Comparison of ENCODE assay signal across 9 mouse cellular contexts in genomic region chr7:43928521-43928920, GRCm38 (mm10). TPM values are rescaled to one million over a fixed set of nuclear protein-coding genes. Genes with fewer than 3 reads are reported as not detected.
DNase-seq lines count a peak whose midpoint lies in the region; ATAC-seq and TF ChIP-seq lines count a peak whose summit lies in the region.
"Had no signal": no experiment of that assay in that cellular context is flagged by ENCODE, and none has a peak within 500 bp of the region (broad histone marks: within the 10 kb centered on the region; RNA-seq: fewer than 3 reads in every experiment).

No protein-coding gene starts in this region.

- DNase-seq in hindbrain, postnatal 0 days (ENCODE audit: low spot score), result peak; percentile 16
- no peak for DNase-seq in hindbrain, embryonic 14.5 days (ENCODE audit: low spot score)
- DNase-seq in CD4-positive helper T cell, adult 2 months (ENCODE audit: low read depth, low spot score), result peak; percentile 23
- DNase-seq in kidney, postnatal 25 days, result peak; percentile 65 to 67
- DNase-seq in ovary, adult 18-20 months (ENCODE audit: low spot score), result no peak
- DNase-seq in urinary bladder, postnatal 25 days (ENCODE audit: low spot score), result no peak
- no peak for DNase-seq in heart, adult 9 months (ENCODE audit: low spot score in 2 of 2)

- 42% methylated on average over 4 of the region's 4 CpGs for WGBS in hindbrain, postnatal 0 days
- 49% methylated on average over 4 of the region's 4 CpGs for WGBS in hindbrain, embryonic 14.5 days

- no peak overlapping the region for H3K9ac ChIP-seq in hindbrain, postnatal 0 days (replicated peaks; ENCODE audit: low read length)
- no peak overlapping the region for H3K9ac ChIP-seq in hindbrain, embryonic 14.5 days

- no peak for TF ChIP-seq POLR2A in bone marrow macrophage, adult 2 months (IDR thresholded peaks at IDR 0.05; ENCODE audit: borderline replicate concordance, low read depth, low read length)

- no peak for ATAC-seq in hindbrain, postnatal 0 days
- no peak for ATAC-seq in hindbrain, embryonic 14.5 days (ENCODE audit: low FRiP score)

- H3K4me2 ChIP-seq in hindbrain, postnatal 0 days (ENCODE audit: low read depth, low read length), result no peak overlapping the region
- H3K4me2 ChIP-seq in hindbrain, embryonic 14.5 days (replicated peaks), result no peak overlapping the region

- no peak overlapping the region for H3K27ac ChIP-seq in hindbrain, postnatal 0 days
- H3K27ac ChIP-seq in hindbrain, embryonic 14.5 days, result no peak overlapping the region
- H3K27ac ChIP-seq in bone marrow macrophage, adult 2 months (ENCODE audit: insufficient read depth, low read depth, low read length), result no peak overlapping the region

- peak; percentile 50 for TF ChIP-seq CTCF in hindbrain, postnatal 0 days (IDR thresholded peaks at IDR 0.05; ENCODE audit: low read depth)
- TF ChIP-seq CTCF in bone marrow macrophage, adult 2 months (IDR thresholded peaks at IDR 0.05; ENCODE audit: low read depth, low read length), result peak; percentile 79

- no peaks in the 10 kb centered on the region for H3K27me3 ChIP-seq in hindbrain, postnatal 0 days (ENCODE audit: insufficient read depth, low read length)
- H3K27me3 ChIP-seq in hindbrain, embryonic 14.5 days (ENCODE audit: control insufficient read depth, insufficient read depth, low read length), result no peaks in the 10 kb centered on the region

- H3K4me3 ChIP-seq in hindbrain, postnatal 0 days (ENCODE audit: low read length), result no peak overlapping the region
- no peak overlapping the region for H3K4me3 ChIP-seq in hindbrain, embryonic 14.5 days (replicated peaks; ENCODE audit: low read length)
- H3K4me3 ChIP-seq in bone marrow macrophage, adult 2 months (ENCODE audit: insufficient read depth, low read length), result no peak overlapping the region

- no peaks in the 10 kb centered on the region for H3K9me3 ChIP-seq in hindbrain, postnatal 0 days (ENCODE audit: low read length)
- H3K9me3 ChIP-seq in hindbrain, embryonic 14.5 days (ENCODE audit: control insufficient read depth, low read length), result no peaks in the 10 kb centered on the region

- H3K36me3 ChIP-seq in hindbrain, postnatal 0 days (ENCODE audit: insufficient read depth, low read length), result no peaks in the 10 kb centered on the region
- no peaks in the 10 kb centered on the region for H3K36me3 ChIP-seq in hindbrain, embryonic 14.5 days (replicated peaks; ENCODE audit: control insufficient read depth, insufficient read depth)

- H3K4me1 ChIP-seq in hindbrain, postnatal 0 days (ENCODE audit: insufficient read depth, low read length), result no peaks in the 10 kb centered on the region
- no peaks in the 10 kb centered on the region for H3K4me1 ChIP-seq in hindbrain, embryonic 14.5 days (replicated peaks; ENCODE audit: control insufficient read depth, insufficient read depth, low read length)
- H3K4me1 ChIP-seq in bone marrow macrophage, adult 2 months (ENCODE audit: control insufficient read depth, insufficient read depth, low read length), result no peaks in the 10 kb centered on the region

RNA-seq across cellular contexts. Expression of gene Klk15, which starts 5.0 kb away (rescaled TPM):
- total RNA-seq in hindbrain, postnatal 0 days (2014; rRNA removed), result not detected in 2 replicates
- polyA plus RNA-seq in hindbrain, postnatal 0 days (2015; fragmentation: Nextera tagmentation; extraction: Ambion mirVana), result not detected in 2 replicates
- not detected in 2 replicates for polyA plus RNA-seq in hindbrain, embryonic 14.5 days (2014; fragmentation: Nextera tagmentation; extraction: Ambion mirVana)
- not detected in 2 replicates for polyA plus RNA-seq in bone marrow macrophage, adult 2 months (2012; ENCODE audit: insufficient read depth, insufficient read length, missing spikeins)
- polyA plus RNA-seq: liver, embryonic 16.5 days had no signal

RNA-seq across cellular contexts. Expression of gene Klk1b8, which starts 21.9 kb away (rescaled TPM):
- total RNA-seq in hindbrain, postnatal 0 days (2014; rRNA removed), result not detected in 2 replicates
- polyA plus RNA-seq in hindbrain, postnatal 0 days (2015; fragmentation: Nextera tagmentation; extraction: Ambion mirVana), result 0.18 TPM in 1 of 2 replicates, not detected in the other
- polyA plus RNA-seq in hindbrain, embryonic 14.5 days (2014; fragmentation: Nextera tagmentation; extraction: Ambion mirVana), result not detected in 2 replicates
- polyA plus RNA-seq in bone marrow macrophage, adult 2 months (2012; ENCODE audit: insufficient read depth, insufficient read length, missing spikeins), result not detected in 2 replicates
- polyA plus RNA-seq: liver, embryonic 16.5 days had no signal

RNA-seq across cellular contexts. Expression of gene Klk1b1, which starts 38.0 kb away (rescaled TPM):
- total RNA-seq in hindbrain, postnatal 0 days (2014; rRNA removed), result not detected in 2 replicates
- polyA plus RNA-seq in hindbrain, postnatal 0 days (2015; fragmentation: Nextera tagmentation; extraction: Ambion mirVana), result not detected in 2 replicates
- polyA plus RNA-seq in hindbrain, embryonic 14.5 days (2014; fragmentation: Nextera tagmentation; extraction: Ambion mirVana), result not detected in 2 replicates
- polyA plus RNA-seq in bone marrow macrophage, adult 2 months (2012; ENCODE audit: insufficient read depth, insufficient read length, missing spikeins), result not detected in 2 replicates
- polyA plus RNA-seq: liver, embryonic 16.5 days had no signal

RNA-seq across cellular contexts. Expression of gene Klk1b9, which starts 47.3 kb away (rescaled TPM):
- not detected in 2 replicates for total RNA-seq in hindbrain, postnatal 0 days (2014; rRNA removed)
- not detected in 2 replicates for polyA plus RNA-seq in hindbrain, postnatal 0 days (2015; fragmentation: Nextera tagmentation; extraction: Ambion mirVana)
- polyA plus RNA-seq in hindbrain, embryonic 14.5 days (2014; fragmentation: Nextera tagmentation; extraction: Ambion mirVana), result not detected in 2 replicates
- polyA plus RNA-seq in bone marrow macrophage, adult 2 months (2012; ENCODE audit: insufficient read depth, insufficient read length, missing spikeins), result not detected in 2 replicates
- polyA plus RNA-seq: liver, embryonic 16.5 days had no signal

RNA-seq across cellular contexts. Expression of gene Klk4, which starts 47.6 kb away (rescaled TPM):
- 1.7 TPM in 2 replicates for total RNA-seq in hindbrain, postnatal 0 days (2014; rRNA removed)
- polyA plus RNA-seq in hindbrain, postnatal 0 days (2015; fragmentation: Nextera tagmentation; extraction: Ambion mirVana), result 2.7 and 3.1 TPM in 2 replicates
- polyA plus RNA-seq in hindbrain, embryonic 14.5 days (2014; fragmentation: Nextera tagmentation; extraction: Ambion mirVana), result 3.0 and 4.5 TPM in 2 replicates
- polyA plus RNA-seq in bone marrow macrophage, adult 2 months (2012; ENCODE audit: insufficient read depth, insufficient read length, missing spikeins), result not detected in 2 replicates
- polyA plus RNA-seq: liver, embryonic 16.5 days had no signal

Comparison
In these comparisons a context has a peak if more than half of its experiments do, and no peak if none do; other contexts are left out.
1. DNase-seq: peak in hindbrain, postnatal 0 days (single experiment), CD4-positive helper T cell, adult 2 months (single experiment) and kidney, postnatal 25 days (2 of 2); none in hindbrain, embryonic 14.5 days (single experiment), ovary, adult 18-20 months (single experiment), urinary bladder, postnatal 25 days (single experiment) and heart, adult 9 months (0 of 2).